Mouse (Mus musculus) heart, postnatal 0 days (tissue): ENCODE measurements around the gene Atp12a. TPM values are rescaled to one million over a fixed set of nuclear protein-coding genes. Genes with fewer than 3 reads are reported as not detected.

Source experiments
- ATAC-seq: fragments of 200-750 bp; cut with Nextera tagmentation; 2 replicates; pipeline ENCODE4 v1.8.0; 2017; ENCODE audit warnings: low read depth, moderate number of reproducible peaks, moderate library complexity; ENCODE audit not compliant: insufficient read depth
- DNase-seq: peaks from one replicate; pipeline ENCODE4 v3.0.0-alpha.2; 2016; ENCODE audit warnings: low spot score
- H3K27ac ChIP-seq: fragments of 300-500 bp; sonication (generic); 2 replicates; pipeline ENCODE4 v1.5.1; 2014; ENCODE audit warnings: low read depth, mild to moderate bottlenecking
- H3K27me3 ChIP-seq: fragments of 300-500 bp; sonication (generic); 2 replicates; pipeline ENCODE4 v1.6.1; 2014; ENCODE audit warnings: low read length, mixed read lengths; ENCODE audit not compliant: control insufficient read depth, insufficient read depth
- H3K36me3 ChIP-seq: fragments of 300-500 bp; sonication (generic); replicated peaks from 2 replicates; pipeline ENCODE4 v1.6.1; 2014; ENCODE audit warnings: low read length, mixed read lengths; ENCODE audit not compliant: control insufficient read depth, insufficient read depth
- H3K4me1 ChIP-seq: fragments of 300-500 bp; sonication (generic); 2 replicates; pipeline ENCODE4 v1.6.1; 2014; ENCODE audit warnings: antibody characterized with exemption; ENCODE audit not compliant: control insufficient read depth, insufficient read depth
- H3K4me2 ChIP-seq: fragments of 300-500 bp; sonication (generic); 2 replicates; pipeline ENCODE4 v1.6.1; 2014; ENCODE audit warnings: low read depth, mild to moderate bottlenecking, low read length, moderate library complexity
- H3K4me3 ChIP-seq: fragments of 300-500 bp; sonication (generic); 2 replicates; pipeline ENCODE4 v1.5.1; 2014; ENCODE audit warnings: low read depth, low read length
- H3K9ac ChIP-seq: fragments of 300-500 bp; sonication (generic); replicated peaks from 2 replicates; pipeline ENCODE4 v1.6.1; 2014; ENCODE audit warnings: low read depth, low read length, mixed read lengths
- H3K9me3 ChIP-seq: fragments of 300-500 bp; sonication (generic); replicated peaks from 2 replicates; pipeline ENCODE4 v1.6.1; 2016; ENCODE audit warnings: low read length; ENCODE audit not compliant: control insufficient read depth
- CTCF ChIP-seq: IDR thresholded peaks from 2 replicates; pipeline ENCODE4 v1.5.1; 2016; ENCODE audit warnings: antibody characterized with exemption, control low read depth, low read depth
- EP300 ChIP-seq: IDR thresholded peaks from 2 replicates; pipeline ENCODE4 v1.6.1; 2016; ENCODE audit warnings: antibody characterized with exemption, low read depth
- WGBS: fragments of 180-500 bp; shearing (Covaris S2); extraction: QIAGEN DNeasy Blood & Tissue Kit; methylation state at CpG from one replicate; pipeline ENCODE4 v1.1.7; 2014; 5-methylcytosine and 5-hydroxymethylcytosine counted together
- polyA plus RNA-seq: library from polyadenylated mRNA; unstranded; fragments of >200 nt; fragmentation: Nextera tagmentation; extraction: Ambion mirVana; gene quantifications from 2 replicates; pipeline ENCODE4 v1.2.1, GENCODE M21; 2015
- total RNA-seq: library from RNA; depleted of rRNA; stranded (reverse); fragments of >200 nt; gene quantifications from 2 replicates; pipeline ENCODE4 v1.2.3, GENCODE M21; 2014; ENCODE audit warnings: low replicate concordance; rRNA removed

Atp12a gene
- total and polyA plus RNA-seq, 2 experiments from 2014 or later = not detected

GRCm38 (mm10) chr14:56403072-56403375 lies 38.2 kb downstream of the Atp12a start:
- DNase-seq (no peak), ATAC-seq (no peak)
- 80% methylated on average over 2 of the region's 2 CpGs for WGBS
- TF ChIP-seq EP300 = no peak
- TF ChIP-seq CTCF = no peak
- Histone ChIP-seq H3K27me3 (no peaks in the 10 kb centered on the region), H3K27ac (no peak overlapping the region), H3K4me2 (no peak overlapping the region), H3K9ac (no peak overlapping the region), H3K9me3 (no peaks in the 10 kb centered on the region), H3K4me1 (no peaks in the 10 kb centered on the region), H3K36me3 (no peaks in the 10 kb centered on the region), H3K4me3 (no peak overlapping the region)

Other genes starting within 250 kb of the Atp12a start
- gene Gzme, start 244.4 kb upstream of the Atp12a start, total RNA-seq = not detected in 2 replicates
- gene Gzme, start 244.4 kb upstream of the Atp12a start, polyA plus RNA-seq = not detected in 2 replicates
- not detected in 2 replicates for gene Gzmd, start 232.5 kb upstream of the Atp12a start, total RNA-seq
- not detected in 2 replicates for gene Gzmd, start 232.5 kb upstream of the Atp12a start, polyA plus RNA-seq
- not detected in 2 replicates for gene Gzmg, start 205.5 kb upstream of the Atp12a start, total RNA-seq
- not detected in 2 replicates for gene Gzmg, start 205.5 kb upstream of the Atp12a start, polyA plus RNA-seq
- gene Gzmn, start 190.5 kb upstream of the Atp12a start, total RNA-seq = not detected in 2 replicates
- gene Gzmn, start 190.5 kb upstream of the Atp12a start, polyA plus RNA-seq = not detected in 2 replicates
- not detected in 2 replicates for gene Gzmf, start 153.7 kb upstream of the Atp12a start, total RNA-seq
- gene Gzmf, start 153.7 kb upstream of the Atp12a start, polyA plus RNA-seq = not detected in 2 replicates
- gene Gzmc, start 130.4 kb upstream of the Atp12a start, total RNA-seq = not detected in 2 replicates
- not detected in 2 replicates for gene Gzmc, start 130.4 kb upstream of the Atp12a start, polyA plus RNA-seq
- gene Gzmb, start 102.8 kb upstream of the Atp12a start, total RNA-seq = not detected in 2 replicates
- gene Gzmb, start 102.8 kb upstream of the Atp12a start, polyA plus RNA-seq = not detected in 2 replicates
- gene Rnf17, start 37.5 kb downstream of the Atp12a start, total RNA-seq = 2.1 TPM in 1 of 2 replicates, not detected in the other
- 1.0 and 1.2 TPM in 2 replicates for gene Rnf17, start 37.5 kb downstream of the Atp12a start, polyA plus RNA-seq
- 3.2 and 14.3 TPM in 2 replicates for gene Cenpj, start 210.4 kb downstream of the Atp12a start, total RNA-seq
- 2.5 and 2.8 TPM in 2 replicates for gene Cenpj, start 210.4 kb downstream of the Atp12a start, polyA plus RNA-seq
- gene Parp4, start 210.6 kb downstream of the Atp12a start, total RNA-seq = 7.3 and 12.3 TPM in 2 replicates
- gene Parp4, start 210.6 kb downstream of the Atp12a start, polyA plus RNA-seq = 9.8 and 10.1 TPM in 2 replicates